Mouse (Mus musculus) olfactory bulb, adult 2 months (tissue): Measurements from ENCODE around the gene Adora1.

Experiments used
- CTCF ChIP-seq: fragments of 200-500 bp; IDR thresholded peaks from 2 replicates; pipeline ENCODE4 v1.5.1; 2012; ENCODE audit warnings: low read depth, mild to moderate bottlenecking, low read length, moderate library complexity; ENCODE audit not compliant: insufficient read depth
- POLR2A ChIP-seq: fragments of 200-500 bp; IDR thresholded peaks from 2 replicates; pipeline ENCODE4 v1.6.1; 2012; ENCODE audit warnings: mild to moderate bottlenecking, low read depth, low read length, moderate library complexity; ENCODE audit not compliant: insufficient read depth

DNA sequence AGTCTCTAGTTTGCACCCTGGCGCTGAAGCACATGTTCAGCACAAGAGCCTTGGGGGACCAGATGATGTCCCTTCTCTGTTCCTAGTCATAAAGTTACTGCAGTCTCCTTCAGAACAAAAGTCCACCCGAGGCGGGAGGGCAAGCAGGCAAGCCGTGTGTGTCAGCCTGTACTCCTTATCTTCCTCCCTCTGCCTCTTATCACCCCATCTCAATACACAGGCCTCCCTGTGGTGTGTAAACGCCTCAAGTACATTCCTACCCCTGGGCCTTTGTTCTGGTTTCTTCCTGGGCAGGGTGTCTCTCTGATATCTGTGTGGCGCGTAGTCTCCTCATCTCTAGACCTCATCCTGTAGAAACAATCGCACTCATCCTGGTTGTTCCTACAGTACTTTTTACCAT, 8.5 kb downstream of the Adora1 start:
- TF ChIP-seq POLR2A: no peak
- no peak for TF ChIP-seq CTCF
